Mouse (Mus musculus) stomach, embryonic 16.5 days (tissue): ENCODE measurements around the gene Mrps18a. TPM values are rescaled to one million over a fixed set of nuclear protein-coding genes. Genes with fewer than 3 reads are reported as not detected.

ENCODE experiments used
- ATAC-seq: fragments of 200-750 bp; cut with Nextera tagmentation; 2 replicates; pipeline ENCODE4 v1.8.0; 2017; ENCODE audit warnings: moderate number of reproducible peaks, moderate TSS enrichment; ENCODE audit not compliant: insufficient read depth, low FRiP score
- H3K27ac ChIP-seq: fragments of 300-500 bp; sonication (generic); 2 replicates; pipeline ENCODE4 v1.5.1; 2014; ENCODE audit warnings: low read length
- H3K27me3 ChIP-seq: fragments of 300-500 bp; sonication (generic); 2 replicates; pipeline ENCODE4 v1.6.1; 2014; ENCODE audit warnings: low read length, control low read depth, mixed read lengths; ENCODE audit not compliant: control insufficient read depth, insufficient read depth
- H3K36me3 ChIP-seq: fragments of 300-500 bp; sonication (generic); 2 replicates; pipeline ENCODE4 v1.6.1; 2014; ENCODE audit warnings: low read length; ENCODE audit not compliant: control insufficient read depth, insufficient read depth
- H3K4me1 ChIP-seq: fragments of 300-500 bp; sonication (generic); 2 replicates; pipeline ENCODE4 v1.6.1; 2014; ENCODE audit warnings: low read length, control low read depth, mixed read lengths; ENCODE audit not compliant: control insufficient read depth, insufficient read depth
- H3K4me2 ChIP-seq: fragments of 300-500 bp; sonication (generic); 2 replicates; pipeline ENCODE4 v1.6.1; 2014; ENCODE audit warnings: low read depth, low read length, mixed read lengths
- H3K4me3 ChIP-seq: fragments of 300-500 bp; sonication (generic); replicated peaks from 2 replicates; pipeline ENCODE4 v1.5.1; 2014; ENCODE audit warnings: mild to moderate bottlenecking, low read length
- H3K9ac ChIP-seq: fragments of 300-500 bp; sonication (generic); 2 replicates; pipeline ENCODE4 v1.6.1; 2014; ENCODE audit warnings: low read length
- H3K9me3 ChIP-seq: fragments of 300-500 bp; sonication (generic); replicated peaks from 2 replicates; pipeline ENCODE4 v1.6.1; 2016; ENCODE audit warnings: low read length, control low read depth; ENCODE audit not compliant: control insufficient read depth
- WGBS: fragments of 180-500 bp; shearing (Covaris S2); extraction: QIAGEN DNeasy Blood & Tissue Kit; methylation state at CpG from one replicate; pipeline ENCODE4 v1.1.7; 2014; 5-methylcytosine and 5-hydroxymethylcytosine counted together
- polyA plus RNA-seq: library from polyadenylated mRNA; unstranded; fragments of >200 nt; fragmentation: Nextera tagmentation; extraction: Ambion mirVana; gene quantifications from 2 replicates; pipeline ENCODE4 v1.2.1, GENCODE M21; 2015

Gene Mrps18a
- polyA plus RNA-seq, 1 experiment from 2014 or later, result 126 TPM

- H3K4me3 ChIP-seq, result peak within 1 kb of the TSS; percentile 64
- 3% methylated on average over 33 of the region's 33 CpGs for WGBS
- no peaks in the 10 kb centered on the region for H3K9me3 ChIP-seq
- peaks cover 5% of the 10 kb centered on the region; the same call in 1 of the 2 replicates for H3K4me1 ChIP-seq
- ATAC-seq, result peak; percentile 93
- peak within 1 kb of the TSS; percentile 81 for H3K4me2 ChIP-seq
- H3K36me3 ChIP-seq, result 0 out of 2 replicates have a peak, but pooled peaks cover 6% of the 10 kb centered on the region
- H3K27ac ChIP-seq, result peak within 1 kb of the TSS; percentile 77
- H3K9ac ChIP-seq, result peak within 1 kb of the TSS; percentile 80
- H3K27me3 ChIP-seq, result no peaks in the 10 kb centered on the region
These were observed 42.3 kb downstream of the Mrps18a start, which contains the start of gene Mad2l1bp for GRCm38 (mm10) chr17:46152847-46153782. Gene Mad2l1bp, minus strand, starts transcription at chr17:46153553.

GRCm38 (mm10) chr17:46154336-46154735 is 43.5 kb downstream of the Mrps18a start:
- Histone ChIP-seq H3K9me3 (no peaks in the 10 kb centered on the region), H3K4me3 (no peak overlapping the region), H3K4me2 (no peak overlapping the region), H3K27ac (no peak overlapping the region), H3K36me3 (no peaks in the 10 kb centered on the region), H3K27me3 (no peaks in the 10 kb centered on the region), H3K9ac (no peak overlapping the region), H3K4me1 (peaks cover 6% of the 10 kb centered on the region; the same call in 1 of the 2 replicates)
- ATAC-seq, result no peak
- WGBS, result 92% methylated on average over 3 of the region's 3 CpGs

DNA sequence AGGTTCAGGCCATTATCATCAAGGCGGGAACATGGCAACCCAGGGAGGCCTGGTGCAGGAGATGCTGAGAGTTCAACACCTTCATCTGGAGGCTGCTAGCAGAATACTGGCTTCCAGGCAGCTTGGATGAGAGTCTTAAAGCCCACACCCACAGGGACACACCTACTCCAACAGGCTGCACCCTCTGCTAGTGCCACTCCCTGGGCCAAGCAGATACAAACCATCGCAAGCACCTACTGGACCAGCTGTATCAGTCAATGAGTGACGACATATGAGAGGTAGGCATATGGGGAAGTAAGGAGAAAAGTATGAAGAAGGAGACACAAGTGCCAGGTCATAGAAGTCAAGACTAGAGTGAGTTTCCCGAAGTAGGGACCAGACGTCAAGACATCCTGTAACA is 45.9 kb downstream of the Mrps18a start:
- Histone ChIP-seq H3K9ac (no peak overlapping the region), H3K27ac (no peak overlapping the region), H3K36me3 (no peaks in the 10 kb centered on the region), H3K9me3 (no peaks in the 10 kb centered on the region), H3K4me1 (peaks cover 15% of the 10 kb centered on the region), H3K27me3 (no peaks in the 10 kb centered on the region), H3K4me3 (no peak overlapping the region), H3K4me2 (no peak overlapping the region)
- 79% methylated on average over 5 of the region's 5 CpGs for WGBS
- ATAC-seq, result no peak

DNA sequence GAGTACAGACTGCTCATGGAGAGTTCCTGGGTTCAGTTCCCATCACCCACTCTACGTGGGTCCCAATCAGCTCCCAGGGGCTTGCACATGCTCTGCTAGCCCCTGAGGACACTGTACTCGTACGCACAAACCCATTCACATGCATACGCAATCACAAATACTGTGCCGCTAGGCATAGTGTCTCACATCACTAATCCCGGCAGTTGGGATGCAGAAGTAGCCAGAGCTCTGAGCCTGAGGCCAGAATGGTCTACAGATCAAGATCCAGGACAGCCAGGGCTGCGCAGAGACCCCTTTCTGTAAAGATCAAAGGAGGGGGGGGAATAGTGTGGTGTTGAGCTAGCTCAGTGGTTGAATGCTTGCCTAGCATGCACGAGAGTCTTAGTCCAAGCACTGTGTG is 46.3 kb downstream of the Mrps18a start:
- no peak for ATAC-seq
- no peaks in the 10 kb centered on the region for H3K36me3 ChIP-seq
- H3K9ac ChIP-seq, result no peak overlapping the region
- no peak overlapping the region for H3K4me3 ChIP-seq
- 83% methylated on average over 8 of the region's 8 CpGs for WGBS
- H3K4me2 ChIP-seq, result no peak overlapping the region
- H3K27ac ChIP-seq, result no peak overlapping the region
- H3K9me3 ChIP-seq, result no peaks in the 10 kb centered on the region
- peaks cover 17% of the 10 kb centered on the region for H3K4me1 ChIP-seq
- no peaks in the 10 kb centered on the region for H3K27me3 ChIP-seq

DNA sequence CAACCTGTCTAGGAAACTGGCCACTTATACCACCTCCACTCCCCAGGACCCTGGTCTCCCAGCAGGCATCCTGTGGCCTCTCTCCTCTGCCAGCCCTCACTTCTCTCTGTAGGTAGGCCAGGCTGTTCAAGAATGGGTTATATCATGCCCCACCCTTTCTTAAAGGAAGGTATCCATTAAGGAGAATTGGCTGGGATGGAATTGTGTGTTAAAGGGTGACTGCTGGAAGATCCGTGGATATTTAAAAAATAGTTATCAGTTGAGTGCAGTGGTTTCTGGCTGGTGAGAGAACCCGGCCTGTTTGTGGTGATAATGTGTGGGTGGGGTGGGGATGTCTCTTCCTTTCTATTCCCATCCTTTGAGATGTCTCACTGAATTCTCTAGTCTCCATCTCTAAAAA is 48.5 kb downstream of the Mrps18a start:
- Histone ChIP-seq H3K27ac (peak overlapping the region; percentile 96), H3K9me3 (no peaks in the 10 kb centered on the region), H3K36me3 (no peaks in the 10 kb centered on the region), H3K4me2 (peak overlapping the region; percentile 91), H3K27me3 (no peaks in the 10 kb centered on the region), H3K4me3 (peak overlapping the region; percentile 89), H3K4me1 (peaks cover 12% of the 10 kb centered on the region), H3K9ac (peak overlapping the region; percentile 77; the same call in 1 of the 2 replicates)
- 52% methylated on average over 2 of the region's 2 CpGs for WGBS
- ATAC-seq, result no peak

GRCm38 (mm10) chr17:46160090-46160662 is 49.4 kb downstream of the Mrps18a start:
- peak overlapping the region; percentile 96 for H3K27ac ChIP-seq
- H3K4me3 ChIP-seq, result peak overlapping the region; percentile 89
- WGBS, result under 1% methylated on average over 16 of the region's 16 CpGs
- peak overlapping the region; percentile 91 for H3K4me2 ChIP-seq
- peak; percentile 58 for ATAC-seq
- peaks cover under 1% of the 10 kb centered on the region; the same call in 1 of the 2 replicates for H3K36me3 ChIP-seq
- no peaks in the 10 kb centered on the region for H3K9me3 ChIP-seq
- peak overlapping the region; percentile 77 for H3K9ac ChIP-seq
- no peaks in the 10 kb centered on the region for H3K27me3 ChIP-seq
- peaks cover 12% of the 10 kb centered on the region for H3K4me1 ChIP-seq

DNA sequence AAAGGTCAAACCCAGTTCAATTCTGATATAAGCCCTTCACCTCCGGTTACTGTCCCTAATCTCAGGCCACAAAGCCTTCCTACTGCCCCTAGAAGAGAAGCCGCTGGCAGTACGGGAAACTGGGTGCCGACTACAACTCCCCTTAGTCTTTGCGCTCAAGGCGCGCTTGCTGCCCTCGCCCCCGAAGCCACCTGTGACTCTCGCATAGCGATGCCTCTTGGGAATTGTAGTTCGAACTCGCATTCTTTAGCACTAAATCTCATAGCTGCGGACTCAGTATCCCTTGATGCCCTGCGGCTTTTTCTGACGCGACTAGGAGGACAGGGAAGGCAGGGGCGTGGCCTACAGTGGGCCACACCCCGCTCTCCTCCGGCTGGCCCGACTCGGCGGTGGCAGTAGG is 49.9 kb downstream of the Mrps18a start, which contains the start of gene Gtpbp2:
Gtpbp2 (plus strand) TSS at position 347 of the 400 bp plus-strand sequence.
- H3K9me3 ChIP-seq, result no peaks in the 10 kb centered on the region
- peak; percentile 94 for ATAC-seq
- H3K9ac ChIP-seq, result peak within 1 kb of the TSS; percentile 92
- H3K4me2 ChIP-seq, result peak within 1 kb of the TSS; percentile 91
- peak within 1 kb of the TSS; percentile 89 for H3K4me3 ChIP-seq
- H3K27me3 ChIP-seq, result no peaks in the 10 kb centered on the region
- under 1% methylated on average over 23 of the region's 23 CpGs for WGBS
- H3K4me1 ChIP-seq, result peaks cover 12% of the 10 kb centered on the region
- H3K27ac ChIP-seq, result peak within 1 kb of the TSS; percentile 96
- H3K36me3 ChIP-seq, result peaks cover 6% of the 10 kb centered on the region; the same call in 1 of the 2 replicates

DNA sequence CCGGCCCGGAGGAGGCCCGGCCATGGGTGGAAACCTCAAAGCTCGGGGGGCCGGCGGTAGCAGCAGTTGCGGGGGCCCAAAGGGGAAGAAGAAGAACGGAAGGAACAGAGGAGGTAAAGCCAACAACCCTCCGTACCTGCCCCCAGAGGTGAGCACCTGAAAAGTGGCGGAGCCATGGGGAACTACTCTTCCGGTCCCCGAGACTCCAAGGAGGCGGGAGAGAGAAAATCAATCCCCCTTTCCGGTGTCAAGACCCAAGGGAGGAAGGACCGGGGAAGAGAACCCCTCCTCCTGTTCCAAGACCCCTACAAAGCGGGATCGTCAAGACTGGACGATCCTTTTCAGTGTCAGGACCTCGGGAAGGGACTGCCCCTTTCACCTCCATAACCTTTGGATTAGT is 50.4 kb downstream of the Mrps18a start:
- peaks cover 11% of the 10 kb centered on the region for H3K36me3 ChIP-seq
- H3K4me2 ChIP-seq, result peak overlapping the region; percentile 91
- peak overlapping the region; percentile 89 for H3K4me3 ChIP-seq
- under 1% methylated on average over 19 of the region's 19 CpGs for WGBS
- 0 out of 2 replicates have a peak, but pooled peaks have one; percentile 4 for ATAC-seq
- peak overlapping the region; percentile 86 for H3K27ac ChIP-seq
- no peaks in the 10 kb centered on the region for H3K27me3 ChIP-seq
- peaks cover 12% of the 10 kb centered on the region for H3K4me1 ChIP-seq
- H3K9me3 ChIP-seq, result no peaks in the 10 kb centered on the region
- peak overlapping the region; percentile 92 for H3K9ac ChIP-seq

- peaks cover 16% of the 10 kb centered on the region for H3K36me3 ChIP-seq
- ATAC-seq, result no peak
- 40% methylated on average over 9 of the region's 9 CpGs for WGBS
- H3K27me3 ChIP-seq, result no peaks in the 10 kb centered on the region
- H3K4me3 ChIP-seq, result peak overlapping the region; percentile 89
- peak overlapping the region; percentile 92 for H3K9ac ChIP-seq
- H3K4me2 ChIP-seq, result peak overlapping the region; percentile 91
- peaks cover 12% of the 10 kb centered on the region for H3K4me1 ChIP-seq
- H3K9me3 ChIP-seq, result no peaks in the 10 kb centered on the region
- peak overlapping the region; percentile 86 for H3K27ac ChIP-seq
These were observed 50.9 kb downstream of the Mrps18a start for GRCm38 (mm10) chr17:46161710-46162109.
